Mouse (Mus musculus): Measurements from ENCODE around the gene Zbtb38.

GRCm38 (mm10) chr9:96721163-96721799, 31.4 kb downstream of the Zbtb38 start:
- TF ChIP-seq POLR2AphosphoS5 (IDR thresholded peaks at IDR 0.05; ENCODE audit: insufficient replicate concordance, low read depth, low read length) (no peak), CTCF (IDR thresholded peaks at IDR 0.05; ENCODE audit: low read depth, low read length) (no peak), GATA2 (IDR thresholded peaks at IDR 0.05; ENCODE audit: borderline replicate concordance, low read depth, low read length) (no peak)
